Mouse (Mus musculus) inflammation-experienced regulatory T-cells (primary cell): ENCODE results near the gene Bcdin3d. TPM values are rescaled to one million over a fixed set of nuclear protein-coding genes. Genes with fewer than 3 reads are reported as not detected.

Source experiments
- polyA plus RNA-seq, 2 experiments: library from polyadenylated mRNA; unstranded; fragments of 100-300 nt; shearing (Covaris generic); gene quantifications; one replicate each; pipeline ENCODE4 v1.2.1; 2017

Bcdin3d gene
- 10 to 100 TPM; 22.9 to 25.2 TPM for polyA plus RNA-seq

GRCm38 (mm10) chr15:99474576-99474926 lies at the start of gene Bcdin3d:
Bcdin3d (minus strand) TSS chr15:99474730.

GRCm38 (mm10) chr15:99457606-99458401 lies 16.7 kb downstream of the Bcdin3d start, which contains the start of gene Nckap5l:
Nckap5l (minus strand) TSS chr15:99457748.

Other genes with a start within 250 kb of the Bcdin3d start
- gene Kcnh3, start 249.9 kb downstream of the Bcdin3d start, polyA plus RNA-seq, result 1 to 10 TPM in 1 of 2 experiments, under 1 TPM in 1; 0.52 to 3.8 TPM
- 10 to 100 TPM; 90.8 to 91.0 TPM for gene Mcrs1, start 222.8 kb downstream of the Bcdin3d start, polyA plus RNA-seq
- gene Prpf40b, start 179.6 kb downstream of the Bcdin3d start, polyA plus RNA-seq, result 10 to 100 TPM; 18.7 to 19.1 TPM
- under 1 TPM; 0.18 to 0.55 TPM for gene Fam186b, start 178.8 kb downstream of the Bcdin3d start, polyA plus RNA-seq
- 10 to 100 TPM; 50.8 to 74.1 TPM for gene Fmnl3, start 104.2 kb downstream of the Bcdin3d start, polyA plus RNA-seq
- gene Tmbim6, start 81.8 kb downstream of the Bcdin3d start, polyA plus RNA-seq, result 100 to 1,000 TPM; 158 to 161 TPM
- gene Nckap5l, start 17.0 kb downstream of the Bcdin3d start, polyA plus RNA-seq, result 10 to 100 TPM in 1 of 2 experiments, 1 to 10 TPM in 1; 8.5 to 10.4 TPM
- under 1 TPM; 0.17 to 0.23 TPM for gene Faim2, start 53.4 kb upstream of the Bcdin3d start, polyA plus RNA-seq
- under 1 TPM; 0.18 to 0.86 TPM for gene Aqp2, start 104.3 kb upstream of the Bcdin3d start, polyA plus RNA-seq
- 10 to 100 TPM in 1 of 2 experiments, under 1 TPM in 1; 0.16 to 11.5 TPM for gene Aqp5, start 116.1 kb upstream of the Bcdin3d start, polyA plus RNA-seq
- gene Aqp6, start 126.7 kb upstream of the Bcdin3d start, polyA plus RNA-seq, result under 1 TPM in 1 of 2 experiments, not detected in 1; 0.13 TPM
- 10 to 100 TPM; 28.0 to 36.0 TPM for gene Racgap1, start 176.9 kb upstream of the Bcdin3d start, polyA plus RNA-seq
- gene Asic1, start 195.6 kb upstream of the Bcdin3d start, polyA plus RNA-seq, result 1 to 10 TPM; 1.1 to 3.2 TPM
- 10 to 100 TPM; 24.6 to 34.1 TPM for gene Smarcd1, start 227.4 kb upstream of the Bcdin3d start, polyA plus RNA-seq
- gene Gm17349, start 230.8 kb upstream of the Bcdin3d start, polyA plus RNA-seq, result not detected
- under 1 TPM in 1 of 2 experiments, not detected in 1; 0.94 TPM for gene Gpd1, start 242.8 kb upstream of the Bcdin3d start, polyA plus RNA-seq